Mouse (Mus musculus): ENCODE measurements around the gene Thra. TPM values are rescaled to one million over a fixed set of nuclear protein-coding genes. Genes with fewer than 3 reads are reported as not detected.
A peak's percentile ranks its signal among the peaks of the same experiment; 100 is the strongest.

The Thra gene
- polyA plus RNA-seq, 1 experiment: 28.1 TPM

DNA sequence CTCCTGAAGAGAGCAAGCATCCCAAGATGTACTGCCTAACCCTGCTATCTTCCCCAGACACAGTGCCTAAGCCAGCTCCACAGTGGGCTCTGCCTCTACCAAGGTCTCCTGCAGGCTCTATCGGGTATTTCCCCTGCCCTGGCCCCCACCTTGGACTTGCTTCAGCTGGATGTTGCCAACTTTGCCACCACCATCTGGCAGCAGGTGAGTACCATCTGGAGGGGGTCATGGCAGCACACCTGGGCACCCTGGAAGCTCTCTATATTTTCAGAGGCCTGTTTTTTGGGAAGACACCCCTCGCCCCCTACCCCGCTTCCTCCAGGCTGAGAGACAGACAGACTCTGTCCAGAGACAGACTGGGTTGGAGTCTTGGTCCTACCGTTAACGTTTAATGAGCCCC lies 38.1 kb upstream of the Thra start:
- H3K27me3 ChIP-seq (ENCODE audit: control insufficient read depth, insufficient read depth, insufficient read length): no peaks in the 10 kb centered on the region
- no peaks in the 10 kb centered on the region for H3K79me3 ChIP-seq (ENCODE audit: low read depth)
- H3ac ChIP-seq (ENCODE audit: control insufficient read depth, insufficient read length, low read depth): no peak overlapping the region
- H3K4me3 ChIP-seq (ENCODE audit: insufficient read depth, poor library complexity, severe bottlenecking): no peak overlapping the region
- TF ChIP-seq MYOD1 (IDR thresholded peaks at IDR 0.05; ENCODE audit: control insufficient read depth, insufficient read length, low read depth) (no peak), USF1 (IDR thresholded peaks at IDR 0.05; ENCODE audit: low read depth) (no peak), CTCF (IDR thresholded peaks at IDR 0.05; ENCODE audit: control insufficient read depth, insufficient read depth, insufficient read length) (no peak), MAX (IDR thresholded peaks at IDR 0.05) (no peak), FOSL1 (IDR thresholded peaks at IDR 0.05; ENCODE audit: insufficient read depth, low read length, poor library complexity, severe bottlenecking) (no peak), CEBPB (IDR thresholded peaks at IDR 0.05; ENCODE audit: low read depth) (no peak), MYOG (IDR thresholded peaks at IDR 0.05; ENCODE audit: control insufficient read depth, extremely low read depth, insufficient read length) (no peak)
- H3K36me3 ChIP-seq (ENCODE audit: control insufficient read depth, insufficient read depth): peaks cover 17% of the 10 kb centered on the region
- H3K79me2 ChIP-seq (ENCODE audit: control insufficient read depth, insufficient read depth): no peaks in the 10 kb centered on the region

DNA sequence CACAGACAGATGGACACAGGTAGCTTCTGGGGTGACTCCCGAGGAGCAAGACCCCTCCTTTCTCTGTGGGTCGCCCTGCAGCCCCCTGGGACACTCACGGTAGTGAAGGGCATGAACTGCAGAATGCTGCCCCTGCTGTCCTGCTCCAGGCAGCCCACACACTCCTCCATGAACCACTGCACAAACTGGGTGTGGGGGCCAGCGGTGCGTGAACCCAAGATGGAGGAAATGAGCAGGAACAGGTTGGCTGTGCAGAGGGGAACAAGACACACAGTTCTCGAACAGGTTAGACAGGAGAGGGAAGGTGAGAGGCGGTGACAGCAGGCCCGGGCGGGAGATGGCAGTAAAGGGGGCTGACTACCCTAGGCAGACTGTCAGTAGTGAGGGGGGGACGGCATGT lies 35.4 kb upstream of the Thra start:
- Histone ChIP-seq H3K27me3 (ENCODE audit: control insufficient read depth, insufficient read depth, insufficient read length) (no peaks in the 10 kb centered on the region), H3ac (ENCODE audit: control insufficient read depth, insufficient read length, low read depth) (no peak overlapping the region), H3K79me3 (ENCODE audit: low read depth) (no peaks in the 10 kb centered on the region), H3K4me3 (ENCODE audit: insufficient read depth, poor library complexity, severe bottlenecking) (no peak overlapping the region), H3K36me3 (ENCODE audit: control insufficient read depth, insufficient read depth) (peaks cover 29% of the 10 kb centered on the region), H3K79me2 (ENCODE audit: control insufficient read depth, insufficient read depth) (no peaks in the 10 kb centered on the region)
- TF ChIP-seq USF1 (IDR thresholded peaks at IDR 0.05; ENCODE audit: low read depth) (no peak), CEBPB (IDR thresholded peaks at IDR 0.05; ENCODE audit: low read depth) (no peak), FOSL1 (IDR thresholded peaks at IDR 0.05; ENCODE audit: insufficient read depth, low read length, poor library complexity, severe bottlenecking) (no peak), MAX (IDR thresholded peaks at IDR 0.05) (no peak), MYOG (IDR thresholded peaks at IDR 0.05; ENCODE audit: control insufficient read depth, extremely low read depth, insufficient read length) (no peak)

DNA sequence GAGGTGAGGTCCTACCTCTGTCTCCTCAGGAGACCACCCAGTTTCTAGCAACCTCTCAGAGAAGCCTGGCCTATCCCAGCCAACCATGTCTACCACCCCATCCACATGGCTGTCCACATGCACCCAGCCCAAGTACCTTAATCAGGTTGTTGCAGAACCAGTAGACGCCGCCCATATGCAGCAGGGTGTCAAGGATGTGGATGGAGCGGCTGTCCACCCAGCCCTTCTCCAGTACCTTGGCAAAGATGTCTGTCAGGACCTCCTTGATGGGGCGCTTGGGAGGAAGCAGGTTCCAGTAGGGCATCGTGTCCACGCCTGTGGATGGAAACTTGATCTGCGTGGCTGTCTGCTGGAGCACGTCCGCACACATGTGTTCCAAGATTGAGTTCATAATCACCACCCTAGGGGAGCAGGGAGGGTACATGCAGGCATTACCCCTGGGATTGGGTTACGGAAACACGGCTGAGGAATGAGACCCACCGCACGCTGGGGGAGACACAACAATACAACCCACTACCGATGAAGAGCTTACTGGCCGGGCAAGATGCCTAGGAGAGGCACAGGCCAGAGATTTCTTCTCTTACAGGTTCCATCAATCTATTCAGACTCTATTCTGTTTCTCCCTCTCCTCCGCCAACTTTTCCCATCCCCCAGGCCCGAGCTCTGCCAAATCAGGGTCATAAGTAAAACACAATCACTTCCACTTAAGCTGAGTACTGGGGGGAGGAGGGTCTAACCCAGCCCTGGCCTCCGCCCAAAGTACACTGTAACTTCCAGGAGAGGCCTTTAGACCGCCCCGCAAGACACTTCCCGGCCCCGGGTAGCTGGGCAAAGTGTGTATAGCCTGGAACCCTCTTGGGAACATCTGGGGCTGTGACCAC lies 32.8 kb upstream of the Thra start:
- Histone ChIP-seq H3K36me3 (ENCODE audit: control insufficient read depth, insufficient read depth) (peaks cover 36% of the 10 kb centered on the region), H3K79me3 (ENCODE audit: low read depth) (no peaks in the 10 kb centered on the region), H3ac (ENCODE audit: control insufficient read depth, insufficient read length, low read depth) (no peak overlapping the region), H3K79me2 (ENCODE audit: control insufficient read depth, insufficient read depth) (no peaks in the 10 kb centered on the region), H3K27me3 (ENCODE audit: control insufficient read depth, insufficient read depth, insufficient read length) (no peaks in the 10 kb centered on the region), H3K4me3 (ENCODE audit: insufficient read depth, poor library complexity, severe bottlenecking) (no peak overlapping the region)
- TF ChIP-seq MAX (IDR thresholded peaks at IDR 0.05) (no peak), MYOG (IDR thresholded peaks at IDR 0.05; ENCODE audit: control insufficient read depth, extremely low read depth, insufficient read length) (no peak), CTCF (IDR thresholded peaks at IDR 0.05; ENCODE audit: control insufficient read depth, insufficient read depth, insufficient read length) (no peak), USF1 (IDR thresholded peaks at IDR 0.05; ENCODE audit: low read depth) (no peak), MYOD1 (IDR thresholded peaks at IDR 0.05; ENCODE audit: control insufficient read depth, insufficient read length, low read depth) (no peak), FOSL1 (IDR thresholded peaks at IDR 0.05; ENCODE audit: insufficient read depth, low read length, poor library complexity, severe bottlenecking) (no peak), CEBPB (IDR thresholded peaks at IDR 0.05; ENCODE audit: low read depth) (no peak)

DNA sequence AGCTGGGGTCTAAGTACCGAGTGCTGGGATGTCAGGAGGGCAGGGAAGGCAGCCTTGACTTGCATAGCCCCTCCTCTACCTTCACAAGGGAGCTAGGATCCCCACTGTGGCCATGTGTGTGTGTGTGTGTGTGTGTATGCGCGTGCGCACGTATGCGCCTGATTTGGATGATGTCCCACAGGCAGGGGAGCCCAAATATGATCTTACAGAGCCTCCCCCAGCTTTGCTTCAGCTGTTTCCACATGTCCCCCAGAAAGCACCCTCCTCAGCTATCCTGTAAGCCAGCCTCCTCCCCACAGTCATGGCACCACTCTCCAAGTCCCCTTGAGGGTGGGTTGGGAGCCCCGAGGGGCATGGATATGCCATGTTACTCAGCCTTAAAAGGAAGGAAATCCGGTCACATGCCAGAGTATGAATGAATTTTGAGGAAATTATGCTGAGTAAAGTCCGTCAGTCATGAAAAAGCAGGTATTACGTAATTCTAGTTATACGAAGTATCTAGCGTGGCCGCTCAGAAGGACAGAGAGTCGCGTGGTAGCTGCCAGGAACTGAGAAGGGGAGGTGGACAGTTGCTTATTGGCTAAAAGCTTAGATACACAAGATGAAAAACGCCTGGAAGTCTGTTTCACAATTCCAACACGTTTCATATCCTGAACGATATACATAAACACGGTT lies 32.0 kb upstream of the Thra start:
- H3K27me3 ChIP-seq (ENCODE audit: control insufficient read depth, insufficient read depth, insufficient read length): no peaks in the 10 kb centered on the region
- TF ChIP-seq MAX (IDR thresholded peaks at IDR 0.05) (no peak), CEBPB (IDR thresholded peaks at IDR 0.05; ENCODE audit: low read depth) (peak; percentile 66), USF1 (IDR thresholded peaks at IDR 0.05; ENCODE audit: low read depth) (peak; percentile 66)
- H3K79me2 ChIP-seq (ENCODE audit: control insufficient read depth, insufficient read depth): no peaks in the 10 kb centered on the region
- no peak overlapping the region for H3ac ChIP-seq (ENCODE audit: control insufficient read depth, insufficient read length, low read depth)
- peaks cover 40% of the 10 kb centered on the region for H3K36me3 ChIP-seq (ENCODE audit: control insufficient read depth, insufficient read depth)
- no peak overlapping the region for H3K4me3 ChIP-seq (ENCODE audit: insufficient read depth, poor library complexity, severe bottlenecking)
- no peaks in the 10 kb centered on the region for H3K79me3 ChIP-seq (ENCODE audit: low read depth)

DNA sequence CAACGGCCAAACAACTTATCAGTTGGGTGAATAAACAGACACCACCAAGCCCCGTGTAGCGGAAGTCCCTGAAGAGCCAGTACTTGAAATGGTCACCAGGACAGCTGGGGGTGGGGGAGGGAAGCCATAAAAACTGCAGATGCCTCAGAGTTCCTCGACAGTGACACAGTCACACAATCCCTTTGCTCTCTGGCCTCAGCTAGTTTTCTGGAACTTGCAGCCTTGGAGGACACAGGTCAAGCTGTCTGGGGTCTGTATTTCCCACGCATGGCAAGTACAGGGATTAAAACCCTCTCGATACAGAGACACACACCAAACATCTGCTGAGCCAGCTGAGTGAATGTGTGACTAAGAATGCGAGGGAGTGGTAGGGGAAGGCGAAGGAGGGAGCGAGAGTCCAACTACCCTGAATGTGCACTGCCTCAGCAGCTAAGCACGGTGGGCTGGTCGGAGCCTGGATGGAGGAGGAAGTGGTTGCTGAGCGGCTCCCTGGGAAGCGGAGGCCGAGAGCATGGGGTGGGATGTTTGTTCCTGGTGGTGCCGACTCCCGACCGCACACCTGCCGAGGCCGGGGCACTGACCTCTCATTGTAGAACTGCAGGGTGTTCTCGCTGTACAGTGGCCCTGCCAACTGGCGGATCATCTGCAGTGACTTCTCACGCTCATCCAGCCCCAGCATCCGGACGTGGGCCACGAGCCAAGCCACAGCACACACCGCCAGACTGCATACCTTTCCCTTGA lies 31.3 kb upstream of the Thra start:
- Histone ChIP-seq H3K36me3 (ENCODE audit: control insufficient read depth, insufficient read depth) (peaks cover 47% of the 10 kb centered on the region), H3K27me3 (ENCODE audit: control insufficient read depth, insufficient read depth, insufficient read length) (no peaks in the 10 kb centered on the region), H3K4me3 (ENCODE audit: insufficient read depth, poor library complexity, severe bottlenecking) (no peak overlapping the region), H3K79me3 (ENCODE audit: low read depth) (no peaks in the 10 kb centered on the region), H3K79me2 (ENCODE audit: control insufficient read depth, insufficient read depth) (no peaks in the 10 kb centered on the region), H3ac (ENCODE audit: control insufficient read depth, insufficient read length, low read depth) (peak overlapping the region; percentile 5)
- TF ChIP-seq MAX (IDR thresholded peaks at IDR 0.05) (no peak), MYOD1 (IDR thresholded peaks at IDR 0.05; ENCODE audit: control insufficient read depth, insufficient read length, low read depth) (peak; percentile 68)
